Mouse (Mus musculus) liver, embryonic 12.5 days (tissue): ENCODE measurements around the gene Xrn2. TPM values are rescaled to one million over a fixed set of nuclear protein-coding genes. Genes with fewer than 3 reads are reported as not detected.
"Not testable (repeated sequence)": the region's sequence is repeated elsewhere in the genome, so short reads cannot be mapped to it uniquely, and the experiment has no call there.

ENCODE experiments used
- ATAC-seq: fragments of 200-750 bp; cut with Nextera tagmentation; 2 replicates; pipeline ENCODE4 v1.8.0; 2017; ENCODE audit warnings: moderate number of reproducible peaks, mild to moderate bottlenecking, moderate library complexity
- H3K27ac ChIP-seq: fragments of 300-500 bp; sonication (generic); 2 replicates; pipeline ENCODE4 v1.5.1; 2016; ENCODE audit warnings: mild to moderate bottlenecking
- H3K27me3 ChIP-seq: fragments of 300-500 bp; sonication (generic); replicated peaks from 2 replicates; pipeline ENCODE4 v1.6.1; 2016; ENCODE audit warnings: mild to moderate bottlenecking, moderate library complexity
- H3K36me3 ChIP-seq: fragments of 300-500 bp; sonication (generic); 2 replicates; pipeline ENCODE4 v1.6.1; 2016; ENCODE audit warnings: mild to moderate bottlenecking, moderate library complexity
- H3K4me1 ChIP-seq: fragments of 300-500 bp; sonication (generic); 2 replicates; pipeline ENCODE4 v1.6.1; 2016
- H3K4me2 ChIP-seq: fragments of 300-500 bp; sonication (generic); 2 replicates; pipeline ENCODE4 v1.6.1; 2016; ENCODE audit warnings: mild to moderate bottlenecking, moderate library complexity
- H3K4me3 ChIP-seq: fragments of 300-500 bp; sonication (generic); 2 replicates; pipeline ENCODE4 v1.5.1; 2016; ENCODE audit warnings: mild to moderate bottlenecking, moderate library complexity
- H3K9ac ChIP-seq: fragments of 300-500 bp; sonication (generic); 2 replicates; pipeline ENCODE4 v1.6.1; 2016; ENCODE audit warnings: mild to moderate bottlenecking, moderate library complexity
- H3K9me3 ChIP-seq: fragments of 300-500 bp; sonication (generic); replicated peaks from 2 replicates; pipeline ENCODE4 v1.6.1; 2016; ENCODE audit warnings: mild to moderate bottlenecking, moderate library complexity
- WGBS: fragments of 180-500 bp; shearing (Covaris S2); methylation state at CpG from one replicate; pipeline ENCODE4 v1.1.7; 2016; ENCODE audit not compliant: insufficient replicate concordance; 5-methylcytosine and 5-hydroxymethylcytosine counted together
- polyA plus RNA-seq: library from polyadenylated mRNA; unstranded; fragments of >200 nt; fragmentation: Nextera tagmentation; extraction: Ambion mirVana; gene quantifications from 2 replicates; pipeline ENCODE4 v1.2.1, GENCODE M21; 2016

Gene Xrn2
- polyA plus RNA-seq, 1 experiment from 2014 or later, result 52.9 TPM

- H3K4me2 ChIP-seq, result peak overlapping the region; percentile 90
- peak overlapping the region; percentile 78 for H3K4me3 ChIP-seq
- peak overlapping the region; percentile 88 for H3K27ac ChIP-seq
- 34% methylated on average over 7 of the region's 7 CpGs for WGBS
- H3K4me1 ChIP-seq, result peaks cover 41% of the 10 kb centered on the region
- H3K9ac ChIP-seq, result peak overlapping the region; percentile 85
- no peaks in the 10 kb centered on the region for H3K27me3 ChIP-seq
- ATAC-seq, result no peak
- no peaks in the 10 kb centered on the region for H3K9me3 ChIP-seq
- peaks cover 6% of the 10 kb centered on the region; the same call in 1 of the 2 replicates for H3K36me3 ChIP-seq
Measured at GRCm38 (mm10) chr2:147012141-147012622, 614 bp upstream of the Xrn2 start.

GRCm38 (mm10) chr2:147013194-147013969, 586 bp downstream of the Xrn2 start:
- Histone ChIP-seq H3K4me1 (peaks cover 41% of the 10 kb centered on the region), H3K27me3 (no peaks in the 10 kb centered on the region), H3K36me3 (peaks cover 6% of the 10 kb centered on the region; the same call in 1 of the 2 replicates), H3K9me3 (no peaks in the 10 kb centered on the region), H3K4me3 (peak overlapping the region; percentile 78), H3K27ac (peak overlapping the region; percentile 88), H3K9ac (peak overlapping the region; percentile 85), H3K4me2 (peak overlapping the region; percentile 90)
- WGBS, result under 1% methylated on average over 59 of the region's 59 CpGs
- ATAC-seq, result peak; percentile 81

- Histone ChIP-seq H3K9me3 (no peaks in the 10 kb centered on the region), H3K36me3 (peaks cover 6% of the 10 kb centered on the region; the same call in 1 of the 2 replicates), H3K9ac (peak overlapping the region; percentile 85), H3K4me1 (peaks cover 41% of the 10 kb centered on the region), H3K4me2 (peak overlapping the region; percentile 90), H3K4me3 (peak overlapping the region; percentile 78), H3K27me3 (no peaks in the 10 kb centered on the region), H3K27ac (peak overlapping the region; percentile 88)
- WGBS, result 22% methylated on average over 14 of the region's 15 CpGs
- no peak for ATAC-seq
Measured at GRCm38 (mm10) chr2:147014101-147014886, 1.5 kb downstream of the Xrn2 start.

- not testable (repeated sequence) for H3K4me1 ChIP-seq, H3K9ac ChIP-seq, H3K27me3 ChIP-seq, H3K4me3 ChIP-seq, H3K27ac ChIP-seq, H3K9me3 ChIP-seq, H3K4me2 ChIP-seq, ATAC-seq
- H3K36me3 ChIP-seq, result peaks cover 16% of the 10 kb centered on the region
- WGBS, result 88% methylated on average over 1 of the region's 1 CpGs
Measured at GRCm38 (mm10) chr2:147022041-147022440, 9.2 kb downstream of the Xrn2 start.

GRCm38 (mm10) chr2:147023067-147023466, 10.3 kb downstream of the Xrn2 start:
- H3K9ac ChIP-seq, result no peak overlapping the region
- H3K9me3 ChIP-seq, result no peaks in the 10 kb centered on the region
- H3K36me3 ChIP-seq, result peaks cover 26% of the 10 kb centered on the region
- ATAC-seq, result no peak
- H3K4me1 ChIP-seq, result peaks cover 5% of the 10 kb centered on the region
- no peak overlapping the region for H3K27ac ChIP-seq
- no peak overlapping the region for H3K4me3 ChIP-seq
- H3K4me2 ChIP-seq, result no peak overlapping the region
- WGBS, result 85% methylated on average over 5 of the region's 5 CpGs
- no peaks in the 10 kb centered on the region for H3K27me3 ChIP-seq

- 61% methylated on average over 4 of the region's 4 CpGs for WGBS
- peaks cover 29% of the 10 kb centered on the region for H3K36me3 ChIP-seq
- no peaks in the 10 kb centered on the region for H3K9me3 ChIP-seq
- no peak for ATAC-seq
- no peak overlapping the region for H3K4me2 ChIP-seq
- H3K27ac ChIP-seq, result no peak overlapping the region
- H3K4me3 ChIP-seq, result no peak overlapping the region
- no peaks in the 10 kb centered on the region for H3K27me3 ChIP-seq
- H3K4me1 ChIP-seq, result peaks cover 5% of the 10 kb centered on the region
- H3K9ac ChIP-seq, result no peak overlapping the region
Measured at GRCm38 (mm10) chr2:147023560-147023959, 10.8 kb downstream of the Xrn2 start.

- 59% methylated on average over 2 of the region's 2 CpGs for WGBS
- no peak for ATAC-seq
- Histone ChIP-seq H3K27ac (no peak overlapping the region), H3K9ac (no peak overlapping the region), H3K4me1 (no peaks in the 10 kb centered on the region), H3K4me3 (no peak overlapping the region), H3K27me3 (no peaks in the 10 kb centered on the region), H3K9me3 (no peaks in the 10 kb centered on the region), H3K36me3 (peaks cover 75% of the 10 kb centered on the region), H3K4me2 (no peak overlapping the region)
Measured at GRCm38 (mm10) chr2:147033065-147033464, 20.3 kb downstream of the Xrn2 start.

- no peaks in the 10 kb centered on the region for H3K4me1 ChIP-seq
- no peak overlapping the region for H3K4me3 ChIP-seq
- no peak overlapping the region for H3K27ac ChIP-seq
- H3K9ac ChIP-seq, result no peak overlapping the region
- no peaks in the 10 kb centered on the region for H3K9me3 ChIP-seq
- 85% methylated on average over 2 of the region's 2 CpGs for WGBS
- ATAC-seq, result no peak
- peaks cover 61% of the 10 kb centered on the region for H3K36me3 ChIP-seq
- H3K27me3 ChIP-seq, result no peaks in the 10 kb centered on the region
- no peak overlapping the region for H3K4me2 ChIP-seq
Measured at GRCm38 (mm10) chr2:147035864-147036263, 23.1 kb downstream of the Xrn2 start.

GRCm38 (mm10) chr2:147047051-147047450, 34.3 kb downstream of the Xrn2 start:
- no peak for ATAC-seq
- no peaks in the 10 kb centered on the region for H3K27me3 ChIP-seq
- H3K4me3 ChIP-seq, result no peak overlapping the region
- H3K9me3 ChIP-seq, result no peaks in the 10 kb centered on the region
- peaks cover 65% of the 10 kb centered on the region for H3K36me3 ChIP-seq
- WGBS, result 85% methylated on average over 3 of the region's 3 CpGs
- no peak overlapping the region for H3K9ac ChIP-seq
- H3K4me1 ChIP-seq, result no peaks in the 10 kb centered on the region
- H3K27ac ChIP-seq, result no peak overlapping the region
- no peak overlapping the region for H3K4me2 ChIP-seq

- H3K36me3 ChIP-seq, result peaks cover 65% of the 10 kb centered on the region
- H3K9ac ChIP-seq, result no peak overlapping the region
- no peaks in the 10 kb centered on the region for H3K4me1 ChIP-seq
- H3K27ac ChIP-seq, result no peak overlapping the region
- H3K9me3 ChIP-seq, result no peaks in the 10 kb centered on the region
- no peak overlapping the region for H3K4me2 ChIP-seq
- no peak overlapping the region for H3K4me3 ChIP-seq
- 75% methylated on average over 2 of the region's 2 CpGs for WGBS
- ATAC-seq, result no peak
- H3K27me3 ChIP-seq, result no peaks in the 10 kb centered on the region
Measured at GRCm38 (mm10) chr2:147053229-147053892, 40.6 kb downstream of the Xrn2 start.

GRCm38 (mm10) chr2:147067480-147068246, 54.9 kb downstream of the Xrn2 start:
- WGBS, result 52% methylated on average over 1 of the region's 1 CpGs
- no peak overlapping the region for H3K9ac ChIP-seq
- no peaks in the 10 kb centered on the region for H3K27me3 ChIP-seq
- ATAC-seq, result peak; percentile 87
- H3K36me3 ChIP-seq, result peaks cover 49% of the 10 kb centered on the region
- H3K4me1 ChIP-seq, result peaks cover 16% of the 10 kb centered on the region
- no peak overlapping the region for H3K27ac ChIP-seq
- H3K4me2 ChIP-seq, result no peak overlapping the region
- H3K9me3 ChIP-seq, result no peaks in the 10 kb centered on the region
- H3K4me3 ChIP-seq, result no peak overlapping the region
